Mouse (Mus musculus): Measurements from ENCODE around the gene Tmem232.
"Not testable (repeated sequence)": the region's sequence is repeated elsewhere in the genome, so short reads cannot be mapped to it uniquely, and the experiment has no call there.

Tmem232 gene

DNA sequence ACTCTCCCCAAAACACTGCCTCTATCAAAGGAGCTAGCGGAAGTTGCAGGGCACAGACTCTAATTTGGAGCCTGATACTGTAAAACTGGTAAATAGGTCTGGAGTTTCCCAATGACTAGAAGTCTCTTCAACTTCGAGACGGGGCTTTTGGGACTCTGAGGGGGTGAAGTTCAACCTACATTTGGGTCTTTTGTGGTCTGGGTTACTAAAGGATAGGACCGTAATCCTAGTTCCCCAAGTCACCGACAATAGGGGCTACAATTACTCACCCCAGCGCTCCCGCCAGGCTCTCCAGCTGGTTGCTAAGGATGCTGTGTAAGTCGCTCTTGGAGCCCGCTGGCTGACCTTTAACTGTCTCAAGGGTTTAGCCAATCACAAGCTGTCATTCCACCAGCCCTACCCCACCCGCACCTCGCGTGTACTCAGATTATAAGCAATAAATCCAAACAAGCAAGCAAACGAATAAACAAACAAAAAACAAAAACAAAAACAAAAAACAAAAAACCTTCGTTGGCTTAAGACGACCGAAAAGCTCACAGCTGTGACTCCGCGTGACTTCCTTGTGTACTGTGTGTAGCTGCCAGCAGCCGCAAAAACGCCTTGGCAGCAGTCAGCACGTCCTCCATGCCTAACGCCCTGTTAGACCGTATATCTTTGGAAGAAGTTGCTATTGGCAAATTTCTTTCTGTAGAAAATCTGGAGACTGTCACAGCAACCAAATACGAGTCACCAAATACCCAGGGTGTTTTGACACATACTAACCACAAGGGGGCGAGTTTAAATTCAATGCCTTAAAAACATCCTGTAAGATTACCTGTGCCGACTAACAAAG, at the start of gene Tmem232:
Tmem232 (minus strand) TSS at position 342 of the 832 bp plus-strand sequence.
- DNase-seq = no peak

DNA sequence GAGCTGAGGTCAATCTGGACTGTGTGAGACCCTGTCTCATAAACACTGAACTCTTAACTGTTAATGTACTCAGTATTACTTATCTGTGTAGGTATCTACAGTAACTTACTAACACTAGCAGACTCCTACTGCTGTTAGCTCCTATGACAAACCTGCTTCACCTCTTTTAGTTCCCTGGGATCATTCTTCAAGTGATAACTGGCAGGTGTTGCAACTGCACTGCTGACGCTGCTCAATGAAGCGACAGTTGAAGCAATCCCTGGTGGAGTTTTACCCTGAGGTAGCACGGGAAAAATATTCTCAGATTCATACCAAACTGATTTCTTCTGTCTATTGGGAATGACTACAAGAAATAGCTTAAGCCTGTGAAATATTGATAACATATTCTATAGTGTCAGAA, 46.3 kb upstream of the Tmem232 start:
- DNase-seq = no peak

DNA sequence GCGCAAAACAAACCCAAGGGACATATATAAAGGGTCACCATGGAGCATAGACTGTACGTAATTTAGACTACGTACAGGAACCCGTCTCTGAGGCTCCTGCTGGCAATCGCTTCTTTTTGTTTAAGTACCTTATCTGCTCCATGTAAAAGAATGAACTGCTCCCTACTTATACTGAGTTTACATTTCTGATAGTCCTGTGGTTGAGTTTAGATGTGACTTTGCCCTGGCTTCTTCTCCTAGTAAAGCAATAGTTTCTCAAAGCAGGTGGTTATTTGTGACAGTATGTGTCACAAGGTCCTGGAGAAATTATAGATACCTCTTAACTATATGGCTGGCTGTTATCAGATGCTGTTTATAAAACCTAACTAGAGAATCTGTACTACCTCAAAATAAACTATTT, 40.9 kb upstream of the Tmem232 start:
- DNase-seq = no peak

DNA sequence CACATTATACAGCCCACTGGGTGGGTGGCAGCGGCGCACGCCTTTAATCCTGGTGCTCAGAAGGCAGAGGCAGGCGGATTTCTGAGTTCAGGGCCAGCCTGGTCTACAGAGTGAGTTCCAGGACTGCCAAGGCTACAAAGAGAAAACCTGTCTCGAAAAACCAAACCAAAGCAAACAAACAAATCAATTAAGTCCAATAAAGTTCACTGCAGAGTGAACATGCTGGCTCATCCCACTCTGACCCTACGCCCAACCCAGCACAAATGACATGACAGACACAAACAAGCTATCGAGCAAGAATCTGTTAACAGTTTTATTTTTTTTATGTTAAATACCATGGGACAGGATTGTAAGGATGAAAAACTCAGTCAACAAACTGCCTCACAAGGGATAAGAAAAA, 39.2 kb upstream of the Tmem232 start:
- no peak for DNase-seq

DNA sequence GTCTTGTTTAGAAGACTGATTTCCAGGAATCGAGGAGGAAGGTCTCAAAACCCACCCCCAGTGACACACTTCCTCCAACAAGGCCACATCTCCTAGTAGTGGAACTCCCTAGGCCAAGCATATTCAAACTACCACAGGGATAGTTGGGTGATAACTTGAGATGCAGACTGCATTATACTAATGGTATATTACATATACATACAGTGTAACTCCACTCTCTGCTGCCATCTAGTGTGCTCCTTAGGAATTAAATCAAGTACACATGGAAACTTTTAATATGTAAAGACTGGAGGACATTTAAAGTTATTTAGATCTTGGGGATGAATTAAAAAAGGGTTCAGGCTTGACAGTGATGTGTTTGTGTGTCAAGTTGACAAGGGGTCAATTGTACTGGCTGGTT, 34.8 kb upstream of the Tmem232 start:
- no peak for DNase-seq

DNA sequence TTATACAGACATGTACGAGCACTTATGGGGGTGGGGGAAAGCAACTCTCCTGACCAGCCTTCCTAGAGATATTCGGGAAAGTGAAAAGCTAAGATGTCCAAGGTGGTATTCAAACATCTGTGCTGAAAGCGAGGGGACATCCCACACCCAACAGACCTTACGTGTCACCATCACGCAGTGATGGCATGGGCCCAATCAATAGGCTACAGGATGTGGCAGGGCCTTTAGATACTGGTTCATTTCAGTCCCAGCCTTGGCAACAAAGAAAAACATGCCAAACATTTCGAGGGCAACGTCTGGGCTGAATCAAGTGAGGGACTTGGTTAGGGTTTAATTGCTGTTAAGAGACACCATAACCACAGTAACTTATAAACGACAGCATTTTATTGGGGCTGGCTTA, 34.3 kb upstream of the Tmem232 start:
- no peak for DNase-seq

DNA sequence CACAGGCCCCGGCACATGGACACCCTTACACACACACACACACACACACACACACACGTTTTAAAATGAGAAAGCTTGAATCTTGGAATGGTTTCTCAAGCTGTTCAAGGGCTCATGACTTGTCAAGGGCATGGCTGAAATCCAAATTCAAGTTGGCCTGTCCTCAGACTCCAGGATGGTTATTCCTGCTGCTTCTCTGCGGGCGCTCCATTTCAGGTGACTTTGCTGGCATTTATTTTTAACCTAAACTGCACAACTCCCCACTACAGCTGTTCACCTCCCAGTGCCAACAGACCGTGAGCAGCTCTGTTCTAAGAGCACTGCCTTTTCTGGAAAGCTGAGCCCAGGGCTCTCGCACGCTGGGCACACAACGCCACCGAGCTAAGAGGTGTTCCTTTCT, 31.3 kb upstream of the Tmem232 start:
- no peak for DNase-seq

DNA sequence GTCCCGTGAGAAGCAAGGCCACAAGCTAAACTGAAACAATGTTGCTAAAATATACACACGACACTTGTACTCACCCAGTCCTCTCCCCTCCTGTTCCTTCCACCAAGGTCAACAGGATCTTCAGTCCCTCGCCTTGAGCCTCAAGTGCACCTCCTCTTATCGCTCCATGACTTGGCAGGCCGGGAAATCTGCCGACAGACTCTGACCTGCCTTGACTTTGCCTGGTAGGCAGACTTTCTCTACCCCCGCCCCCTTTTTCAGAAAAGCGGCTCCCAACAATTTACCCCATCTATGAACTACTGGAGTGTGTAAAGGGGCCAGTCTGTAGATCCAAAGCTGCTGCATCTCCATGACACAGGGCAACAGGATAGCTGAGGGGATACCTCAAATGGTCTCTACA, 30.9 kb upstream of the Tmem232 start:
- no peak for DNase-seq

DNA sequence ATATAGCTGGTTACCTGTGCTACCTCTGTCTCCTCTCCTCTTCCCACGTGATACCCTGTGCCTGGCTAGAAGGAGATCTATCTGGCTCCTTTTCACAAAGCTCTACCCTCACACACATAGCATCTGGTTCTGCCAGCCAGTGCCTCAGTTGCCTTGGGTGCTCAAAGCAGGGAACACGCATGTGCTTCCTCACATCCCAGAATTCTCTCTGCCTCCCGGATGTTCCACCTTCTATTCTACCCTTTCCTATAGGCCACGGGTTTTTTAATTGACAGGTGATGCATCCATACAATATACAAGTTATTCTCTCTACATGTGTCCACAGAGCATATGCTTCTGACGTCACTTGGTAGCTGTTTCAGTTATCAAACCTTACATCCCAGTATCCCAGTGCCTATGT, 23.6 kb upstream of the Tmem232 start:
- DNase-seq = no peak

DNA sequence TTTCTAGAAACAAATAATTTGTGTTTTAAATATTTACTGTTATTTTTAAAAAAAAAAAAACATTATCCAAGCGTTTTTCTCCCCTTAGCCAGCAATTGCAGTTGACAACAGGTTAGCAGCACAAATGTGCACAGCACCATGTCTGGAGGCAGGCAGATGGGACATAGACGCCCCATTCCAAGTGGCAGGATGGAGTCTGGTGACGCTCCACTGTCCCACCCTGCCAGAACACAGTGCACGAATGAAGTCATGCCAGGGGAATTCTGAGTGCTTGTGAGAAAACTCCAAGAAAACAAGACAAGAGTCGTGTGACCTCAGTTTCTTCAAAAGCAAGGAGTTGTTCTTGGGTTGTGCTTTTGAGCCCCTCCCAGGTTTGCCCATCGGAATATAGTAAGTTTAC, 22.8 kb upstream of the Tmem232 start:
- no peak for DNase-seq

DNA sequence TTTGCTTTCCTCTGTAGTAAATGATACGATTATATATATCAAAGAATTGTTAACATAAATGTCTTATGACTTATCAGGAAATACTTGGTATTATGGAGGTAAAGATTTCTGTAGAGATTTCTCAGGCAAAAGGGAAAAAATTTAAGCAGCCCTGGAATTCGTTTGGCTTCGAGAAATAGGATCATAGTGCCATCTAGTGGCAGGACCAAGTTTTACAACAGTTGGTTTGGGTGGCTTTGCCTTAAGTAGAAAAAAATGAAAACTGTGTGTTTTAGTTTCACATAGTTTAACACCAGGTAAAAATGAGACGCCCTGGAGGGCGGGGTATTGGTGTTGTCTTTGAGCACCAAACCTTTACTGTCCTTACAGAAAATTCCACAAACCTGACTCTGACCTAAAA, 22.2 kb upstream of the Tmem232 start:
- peak; percentile 77 for DNase-seq

DNA sequence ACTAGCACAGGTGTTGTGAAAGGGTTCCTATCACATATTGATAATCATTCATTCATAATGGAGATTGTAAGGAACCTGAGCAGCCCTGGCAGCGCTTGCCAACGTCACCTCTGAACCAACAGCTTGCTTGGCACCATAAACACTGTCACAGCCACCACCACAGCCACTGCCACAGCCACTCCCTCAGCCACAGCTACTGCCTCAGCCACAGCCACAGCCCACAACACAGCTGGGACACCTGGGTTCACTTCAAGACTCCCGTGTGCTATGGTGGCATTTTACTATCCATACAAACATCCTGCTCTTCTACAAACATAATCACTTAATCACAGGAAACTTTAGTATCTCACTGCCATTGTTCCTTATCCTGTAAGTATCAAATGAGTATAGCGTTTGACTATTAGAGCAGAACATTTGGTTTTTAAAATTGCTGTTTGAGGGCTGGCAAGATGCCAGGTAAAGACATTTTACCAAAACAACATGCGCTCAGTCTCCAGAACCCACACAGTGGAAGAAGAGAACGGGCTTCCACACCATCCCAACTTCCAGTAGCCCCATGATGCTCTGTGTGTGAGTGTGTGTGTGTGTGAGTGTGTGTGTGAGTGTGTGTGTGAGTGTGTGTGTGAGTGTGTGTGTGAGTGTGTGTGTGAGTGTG, 20.9 kb upstream of the Tmem232 start:
- no peak for DNase-seq

DNA sequence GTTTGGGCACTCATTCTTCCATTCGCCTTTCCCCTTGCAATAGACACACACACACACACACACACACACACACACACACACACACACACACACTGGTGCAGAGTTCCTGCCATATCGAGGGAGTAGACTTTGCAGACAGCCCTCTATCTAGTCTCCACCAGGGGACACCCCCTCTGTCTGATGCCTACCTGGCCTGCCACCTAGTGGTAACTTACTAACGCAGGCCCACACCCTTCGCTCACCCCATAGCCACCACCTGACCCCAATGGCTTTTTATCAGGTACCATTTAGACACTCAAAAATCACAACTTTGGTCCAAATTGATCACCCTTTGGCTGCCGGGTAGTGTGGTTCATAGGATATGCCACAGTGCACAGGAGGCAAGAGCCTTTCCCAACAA, 18.7 kb upstream of the Tmem232 start:
- no peak for DNase-seq

DNA sequence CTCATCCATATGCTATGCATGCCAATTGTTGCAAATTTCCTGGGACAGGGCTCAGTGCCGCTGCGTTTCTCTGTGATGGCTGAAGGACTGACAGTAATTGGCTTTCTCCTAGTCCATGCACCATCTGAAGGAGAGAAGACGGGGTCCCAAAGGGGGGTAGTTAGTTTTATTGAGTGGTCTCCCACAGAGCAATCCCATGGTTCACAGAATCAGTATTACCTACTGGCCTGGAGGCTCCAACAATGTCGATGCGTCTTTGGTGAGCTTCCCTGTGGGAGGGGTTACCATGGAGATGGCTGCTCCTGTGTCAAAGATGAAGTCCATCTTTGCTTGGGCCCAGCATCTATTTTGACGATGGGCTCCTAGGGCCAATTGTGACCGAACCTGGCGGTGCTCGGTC, 18.2 kb upstream of the Tmem232 start:
- no peak for DNase-seq

DNA sequence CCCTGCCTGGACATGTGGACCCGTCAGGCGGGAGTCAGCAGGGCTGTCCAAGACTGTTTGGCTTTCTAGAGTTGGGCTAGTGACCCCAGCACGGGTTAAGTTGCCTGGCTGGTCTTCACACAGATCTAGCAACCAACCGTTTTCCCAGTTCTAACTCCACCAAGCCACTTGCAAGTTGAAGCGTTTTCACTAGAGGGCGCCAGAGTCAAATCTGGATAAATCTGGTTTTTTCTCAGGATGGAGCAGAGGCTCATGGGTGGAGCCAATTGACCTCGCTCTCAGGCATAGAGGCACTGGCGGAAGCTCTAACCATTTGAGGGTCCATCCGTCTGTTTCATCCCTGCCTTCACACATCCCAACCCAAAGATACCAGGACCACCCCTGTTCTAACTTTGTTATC, 17.6 kb upstream of the Tmem232 start:
- peak; percentile 58 for DNase-seq

DNA sequence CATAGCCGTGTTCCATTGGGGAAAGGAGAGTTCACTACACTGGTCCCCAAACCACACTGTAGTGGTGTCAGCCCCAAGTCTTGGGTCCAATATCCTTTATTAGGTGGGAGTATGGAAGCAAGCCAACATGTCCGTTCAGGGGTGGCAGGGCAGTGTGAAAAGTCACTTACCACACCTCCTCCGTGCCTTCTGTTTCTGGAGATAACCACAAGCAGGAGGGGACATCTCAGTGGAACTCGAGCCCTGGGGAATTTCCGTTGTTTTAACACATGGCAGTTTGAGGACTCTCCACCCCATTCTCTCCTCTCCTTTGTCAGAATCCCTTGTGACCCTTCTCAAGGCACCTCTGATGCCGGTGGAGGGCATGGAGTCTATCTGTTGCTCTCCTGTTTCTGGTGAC, 16.6 kb upstream of the Tmem232 start:
- DNase-seq = no peak

DNA sequence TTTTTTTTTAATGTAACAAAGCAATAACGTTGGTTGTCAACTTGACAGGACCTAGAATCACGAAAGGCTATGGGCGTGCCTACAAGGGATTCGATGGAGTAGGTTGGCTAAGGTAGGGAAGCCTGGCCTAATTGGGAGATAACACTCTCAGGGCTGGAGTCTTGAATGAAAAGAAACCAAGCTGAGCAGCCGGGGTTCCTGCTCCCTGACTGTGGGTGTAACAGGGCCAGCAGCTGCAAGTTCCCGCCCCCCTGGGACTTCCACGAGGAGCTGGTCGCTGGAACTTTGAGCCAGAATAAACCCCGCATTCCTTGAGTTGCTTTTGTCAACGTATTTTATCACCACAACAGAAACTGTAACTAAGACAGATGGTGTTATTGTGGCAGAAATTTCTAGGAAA, 16.2 kb upstream of the Tmem232 start:
- DNase-seq = no peak

DNA sequence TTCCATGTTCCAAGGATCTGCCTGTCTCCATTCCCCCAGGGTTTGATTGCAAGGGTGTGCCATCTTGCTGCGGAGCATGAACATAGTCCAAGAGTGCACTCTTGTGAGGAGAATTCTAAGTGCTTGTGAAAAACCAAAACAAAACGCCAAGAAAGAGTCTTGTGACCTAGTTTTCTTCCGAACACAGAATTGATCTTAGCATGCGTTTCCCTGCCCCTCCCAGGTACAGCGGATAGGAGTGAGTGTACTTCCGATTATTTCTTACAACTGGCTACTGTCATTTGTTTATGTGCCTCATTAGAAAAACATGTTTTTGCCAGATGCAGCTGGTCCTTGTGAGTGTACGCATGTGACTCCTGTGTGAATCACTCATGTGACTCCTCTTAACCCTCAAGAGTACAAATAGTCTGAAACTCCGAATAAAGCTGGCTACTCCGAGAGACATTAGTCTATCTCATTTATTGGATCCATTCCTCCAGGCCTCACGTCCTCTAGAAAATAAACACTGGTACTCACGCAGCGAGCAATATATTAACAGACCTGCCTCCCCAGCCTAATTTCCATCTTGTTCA, 11.9 kb upstream of the Tmem232 start:
- no peak for DNase-seq

DNA sequence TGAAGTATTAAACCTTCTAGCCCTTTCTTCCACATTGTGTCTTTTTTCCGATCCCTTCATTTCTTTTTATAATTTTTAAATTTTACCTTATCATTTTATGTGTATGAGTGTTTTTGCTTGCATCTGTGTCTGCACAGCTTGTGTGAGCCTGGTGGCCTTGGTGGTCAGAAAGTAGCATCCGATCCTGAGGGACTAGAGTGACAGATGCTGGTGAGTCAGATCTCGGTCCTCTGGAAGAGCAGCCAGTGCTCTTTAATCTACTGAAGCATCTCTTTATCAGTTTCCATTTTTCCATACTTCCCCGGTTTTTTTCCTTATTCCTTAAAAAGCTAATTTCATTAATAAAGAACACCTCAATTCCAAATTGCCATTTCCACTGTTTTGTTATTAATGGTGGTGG, 9.8 kb upstream of the Tmem232 start:
- DNase-seq = no peak

DNA sequence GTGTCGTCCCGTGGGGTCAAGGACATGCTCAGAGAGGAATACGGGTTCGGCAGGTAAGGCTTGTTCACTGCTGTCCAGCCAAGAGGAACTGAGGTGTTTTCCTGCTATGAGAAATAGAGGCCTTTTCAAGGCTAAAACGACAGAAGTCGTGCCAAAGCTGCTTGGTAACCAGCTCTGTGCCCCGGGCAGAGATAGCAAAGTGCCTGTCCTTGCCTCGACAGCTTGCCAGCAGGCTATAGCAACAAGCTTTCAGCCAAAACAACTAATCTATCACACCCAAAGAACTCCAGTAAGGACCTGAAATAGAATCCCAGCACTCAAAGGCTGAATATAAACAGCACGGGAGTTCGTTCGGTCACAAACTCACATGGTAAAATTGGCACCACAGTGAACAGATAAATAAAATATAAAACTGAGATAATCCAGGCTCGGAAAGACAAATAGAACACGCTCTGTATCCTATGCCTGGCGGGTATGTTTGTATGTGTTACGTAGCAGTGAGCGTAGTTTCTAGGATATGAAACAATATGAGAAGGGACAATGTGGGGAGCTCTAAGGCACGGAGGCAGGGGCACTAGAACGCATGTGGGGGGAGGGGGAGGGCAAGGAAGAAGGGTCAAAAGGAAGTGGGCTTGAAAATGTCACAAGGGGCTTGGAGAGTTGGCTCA, 8.2 kb upstream of the Tmem232 start:
- no peak for DNase-seq

DNA sequence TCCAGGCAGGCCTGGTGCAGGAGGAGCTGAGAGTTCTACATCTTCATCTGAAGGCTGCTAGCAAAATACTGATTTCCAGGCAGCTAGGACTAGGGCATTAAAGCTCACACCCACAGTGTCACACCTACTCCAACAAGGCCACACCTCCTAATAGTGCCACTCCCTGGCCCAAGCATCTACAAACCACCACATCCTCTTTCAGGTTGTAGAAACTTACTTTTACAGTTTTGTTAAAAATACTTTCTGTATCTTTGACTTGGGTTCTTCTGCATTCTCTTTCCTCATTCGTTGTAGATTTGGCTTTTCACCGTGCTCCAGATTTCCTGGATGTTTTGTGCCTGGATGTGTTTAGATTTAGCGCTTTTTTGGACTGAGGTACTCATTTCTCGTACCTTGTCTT, 5.6 kb upstream of the Tmem232 start:
- DNase-seq = not testable (repeated sequence)

DNA sequence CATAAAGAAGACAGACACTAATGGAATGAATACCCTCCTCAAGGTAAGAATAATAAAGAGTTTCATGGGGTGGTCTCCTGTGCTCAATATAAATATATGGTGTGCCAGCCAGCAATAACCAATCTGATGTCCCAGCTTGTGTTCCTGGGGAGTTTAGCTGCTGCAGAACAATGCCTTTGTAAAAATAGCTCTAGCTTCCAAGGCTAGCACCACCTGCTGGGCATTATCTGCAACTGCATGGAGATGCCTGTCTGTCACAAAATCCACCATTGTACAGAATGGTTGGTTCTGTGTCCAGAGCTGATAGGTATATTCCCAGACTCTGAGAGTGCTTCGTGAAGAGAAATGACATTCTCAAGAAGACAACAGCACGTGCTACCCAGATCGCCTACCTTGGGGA, 4.4 kb downstream of the Tmem232 start:
- DNase-seq = peak; percentile 27

DNA sequence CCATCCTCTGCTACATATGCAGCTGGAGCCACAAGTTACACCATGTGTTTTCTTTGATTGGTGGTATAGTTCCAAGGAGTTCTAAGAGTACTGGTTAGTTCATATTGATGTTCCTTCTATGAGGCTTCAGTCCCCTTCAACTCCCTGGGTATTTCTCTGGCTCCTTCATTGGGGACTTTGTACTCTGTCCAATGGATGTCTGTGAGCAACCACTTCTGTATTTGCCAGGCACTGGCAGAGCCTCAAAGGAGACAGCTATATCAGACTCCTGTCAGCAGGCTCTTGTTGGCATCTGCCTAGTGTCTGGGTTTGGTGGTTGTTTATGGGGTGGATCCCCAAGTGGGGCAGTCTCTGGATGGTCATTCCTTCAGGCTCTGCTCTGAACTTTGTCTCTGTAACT, 8.2 kb downstream of the Tmem232 start:
- DNase-seq = not testable (repeated sequence)

DNA sequence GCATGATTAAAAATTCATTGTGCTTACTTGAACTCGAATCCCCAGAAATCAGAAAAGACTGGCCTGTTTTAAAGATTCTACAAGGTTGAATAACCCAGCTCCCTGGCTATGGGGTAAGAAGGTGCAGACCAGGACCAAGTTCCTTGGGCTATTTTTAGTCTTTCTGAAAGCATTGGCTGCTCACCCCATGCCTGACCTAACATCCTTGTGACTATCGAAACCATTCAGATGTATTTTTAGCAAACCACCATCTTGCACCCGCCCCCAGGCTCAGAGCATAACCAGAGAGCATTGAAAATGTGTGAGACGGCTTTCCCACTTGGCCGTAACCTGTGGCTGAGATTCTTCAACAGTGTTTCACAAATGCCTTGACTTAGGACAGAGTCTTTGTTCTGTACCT, 13.1 kb downstream of the Tmem232 start:
- DNase-seq = no peak

Measured in right cerebral cortex, postnatal 14 days (tissue).